8 mouse cellular contexts compared by ENCODE assay signal in genomic region chr3:103575156-103575892, GRCm38 (mm10). TPM values are rescaled to one million over a fixed set of nuclear protein-coding genes. Genes with fewer than 3 reads are reported as not detected.
DNase-seq lines count a peak whose midpoint lies in the region; ATAC-seq and TF ChIP-seq lines count a peak whose summit lies in the region.

Syt6 (plus strand) TSS chr3:103575231.

- no peak for TF ChIP-seq POLR2A in testis, adult 2 months (IDR thresholded peaks at IDR 0.05; ENCODE audit: control insufficient read depth, low read depth, low read length)

- H3K4me2 ChIP-seq in hindbrain, embryonic 15.5 days, result peak within 1 kb of the TSS; percentile 98
- H3K4me2 ChIP-seq in midbrain, embryonic 12.5 days (replicated peaks), result peak within 1 kb of the TSS; percentile 97

- H3K27ac ChIP-seq in testis, adult 2 months (ENCODE audit: control insufficient read depth, insufficient read depth, low read depth, low read length), result no peak within 1 kb of the TSS
- no peak within 1 kb of the TSS for H3K27ac ChIP-seq in hindbrain, embryonic 15.5 days (replicated peaks)
- no peak within 1 kb of the TSS for H3K27ac ChIP-seq in midbrain, embryonic 12.5 days (replicated peaks)

- peak within 1 kb of the TSS; percentile 21 for H3K4me3 ChIP-seq in testis, adult 2 months (ENCODE audit: control insufficient read depth, low read depth, low read length)
- peak within 1 kb of the TSS; percentile 60 for H3K4me3 ChIP-seq in hindbrain, embryonic 15.5 days
- peak within 1 kb of the TSS; percentile 61 for H3K4me3 ChIP-seq in midbrain, embryonic 12.5 days

- ATAC-seq in hindbrain, embryonic 15.5 days (ENCODE audit: low FRiP score, low read depth), result peak; percentile 23
- peak; percentile 35; the same call in 1 of the 2 replicates for ATAC-seq in midbrain, embryonic 12.5 days (ENCODE audit: low FRiP score, low read depth)

- peak; percentile 16 for DNase-seq in gastrocnemius, postnatal 10 days
- DNase-seq in gastrocnemius, adult 8-10 months (ENCODE audit: low spot score in 2 of 2), result no peak
- DNase-seq in testis, postnatal 14 days (ENCODE audit: low spot score), result no peak
- DNase-seq in ovary, adult 18-20 months (ENCODE audit: low spot score), result no peak
- DNase-seq in spleen, postnatal 10 days (ENCODE audit: low spot score in 2 of 2), result no peak

- H3K9me3 ChIP-seq in hindbrain, embryonic 15.5 days, result no peaks in the 10 kb centered on the region
- no peaks in the 10 kb centered on the region for H3K9me3 ChIP-seq in midbrain, embryonic 12.5 days

- WGBS in hindbrain, embryonic 15.5 days, result 2% methylated on average over 44 of the region's 44 CpGs
- WGBS in midbrain, embryonic 12.5 days, result 2% methylated on average over 44 of the region's 44 CpGs

- no peaks in the 10 kb centered on the region for H3K36me3 ChIP-seq in testis, adult 2 months (ENCODE audit: control insufficient read depth, insufficient read depth, low read length)
- no peaks in the 10 kb centered on the region for H3K36me3 ChIP-seq in hindbrain, embryonic 15.5 days
- no peaks in the 10 kb centered on the region for H3K36me3 ChIP-seq in midbrain, embryonic 12.5 days

- peaks cover 31% of the 10 kb centered on the region for H3K4me1 ChIP-seq in testis, adult 2 months (ENCODE audit: control insufficient read depth, insufficient read depth, low read length)
- H3K4me1 ChIP-seq in hindbrain, embryonic 15.5 days (replicated peaks), result peaks cover 51% of the 10 kb centered on the region
- peaks cover 40% of the 10 kb centered on the region for H3K4me1 ChIP-seq in midbrain, embryonic 12.5 days

- peaks cover 12% of the 10 kb centered on the region for H3K27me3 ChIP-seq in testis, adult 2 months (ENCODE audit: control insufficient read depth, insufficient read depth, low read length)
- peaks cover 31% of the 10 kb centered on the region for H3K27me3 ChIP-seq in hindbrain, embryonic 15.5 days
- H3K27me3 ChIP-seq in midbrain, embryonic 12.5 days, result peaks cover 85% of the 10 kb centered on the region

- TF ChIP-seq CTCF in testis, adult 2 months (IDR thresholded peaks at IDR 0.05; ENCODE audit: control insufficient read depth, insufficient read depth, insufficient replicate concordance, low read depth, low read length), result no peak

- peak within 1 kb of the TSS; percentile 71 for H3K9ac ChIP-seq in hindbrain, embryonic 15.5 days
- H3K9ac ChIP-seq in midbrain, embryonic 12.5 days (replicated peaks), result peak within 1 kb of the TSS; percentile 60

RNA-seq across cellular contexts. Expression of gene Syt6, which starts in this region (rescaled TPM):
- under 1 TPM in 1 of 2 experiments, not detected in 1; 0.36 TPM for total RNA-seq in gastrocnemius, postnatal 10 days (2021)
- total RNA-seq in gastrocnemius, adult 8-10 months (2022), result not detected
- polyA plus RNA-seq in testis, adult 2 months (2012; rRNA removed), result 0.10 TPM in 1 of 2 replicates, not detected in the other
- 11.7 and 13.7 TPM in 2 replicates for polyA plus RNA-seq in hindbrain, embryonic 15.5 days (2015; fragmentation: Nextera tagmentation; extraction: Ambion mirVana)
- polyA plus RNA-seq in midbrain, embryonic 12.5 days (2016; fragmentation: Nextera tagmentation; extraction: Ambion mirVana), result 7.7 and 9.5 TPM in 2 replicates

Comparison
In these comparisons a context has a peak if more than half of its experiments do, and no peak if none do; other contexts are left out.
1. Peak in DNase-seq in gastrocnemius, postnatal 10 days; RNA of the gene not detected or under 1 TPM.